Mouse (Mus musculus): ENCODE results near the gene Cd3g.
A peak's percentile ranks its signal among the peaks of the same experiment; 100 is the strongest.

Gene Cd3g

DNA sequence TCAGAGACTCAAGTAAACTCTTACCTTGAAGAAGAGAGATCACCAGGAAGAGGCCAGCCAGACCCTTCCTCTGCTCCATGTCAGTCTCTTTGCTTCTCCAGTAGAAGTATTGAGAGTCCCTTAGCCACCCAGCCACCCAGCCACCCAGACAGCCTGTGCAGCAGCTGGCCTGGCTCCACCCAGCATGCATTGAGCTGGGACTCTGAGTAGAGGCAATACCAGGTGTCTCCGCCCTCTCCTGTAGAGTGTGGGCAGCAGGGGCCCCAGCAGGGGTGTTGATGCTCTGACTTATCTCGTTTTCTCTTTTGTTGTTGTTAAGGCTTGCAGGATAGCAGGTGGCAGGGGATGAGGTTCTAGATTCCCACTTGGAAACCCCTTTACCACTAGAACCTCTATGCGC, at the start of gene Cd3g:
TSS of gene Cd3g (minus strand) at position 190 of the 400 bp plus-strand sequence.
- DNase-seq (ENCODE audit: low spot score) = no peak

DNA sequence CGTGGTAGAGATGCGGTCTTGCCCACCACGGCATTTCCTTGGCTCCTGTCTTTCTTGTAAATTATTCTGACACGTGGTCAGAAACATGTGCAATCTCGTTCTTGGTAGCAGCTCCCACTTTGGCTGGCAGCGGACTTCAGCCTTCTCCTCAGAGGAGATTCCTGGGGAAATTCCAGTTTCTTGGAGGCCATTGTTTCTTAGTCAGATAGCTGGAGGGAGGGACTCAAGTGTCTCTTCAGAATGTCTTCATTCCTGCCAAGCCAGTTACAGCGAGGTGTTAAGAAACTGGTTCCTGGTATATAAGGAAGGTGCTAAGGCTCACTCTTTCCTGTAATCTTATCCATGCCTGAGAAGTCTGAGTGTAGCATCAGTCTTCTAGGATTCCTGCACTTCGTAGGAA, 47.1 kb upstream of the Cd3g start:
- DNase-seq (ENCODE audit: low spot score) = no peak

DNA sequence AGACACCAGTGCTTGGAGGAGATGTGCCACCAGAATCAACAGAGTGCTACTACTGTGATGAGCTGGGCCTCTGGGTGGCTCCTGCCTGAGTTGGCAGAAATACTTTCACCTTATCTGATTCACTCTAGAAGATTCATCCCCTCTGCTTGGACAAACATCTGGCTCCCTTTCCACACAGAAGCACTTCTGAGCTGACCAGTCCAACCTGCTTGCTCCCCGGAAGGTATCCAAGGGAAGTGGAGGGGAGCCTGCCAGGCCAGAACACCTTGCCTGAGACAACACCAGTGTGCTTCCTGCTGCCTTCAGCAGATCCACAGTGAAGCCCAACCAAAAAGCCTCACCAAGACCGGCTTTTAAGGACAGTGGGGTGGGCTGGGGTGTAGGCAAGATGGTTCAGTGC, 44.0 kb upstream of the Cd3g start:
- DNase-seq (ENCODE audit: low spot score) = no peak

DNA sequence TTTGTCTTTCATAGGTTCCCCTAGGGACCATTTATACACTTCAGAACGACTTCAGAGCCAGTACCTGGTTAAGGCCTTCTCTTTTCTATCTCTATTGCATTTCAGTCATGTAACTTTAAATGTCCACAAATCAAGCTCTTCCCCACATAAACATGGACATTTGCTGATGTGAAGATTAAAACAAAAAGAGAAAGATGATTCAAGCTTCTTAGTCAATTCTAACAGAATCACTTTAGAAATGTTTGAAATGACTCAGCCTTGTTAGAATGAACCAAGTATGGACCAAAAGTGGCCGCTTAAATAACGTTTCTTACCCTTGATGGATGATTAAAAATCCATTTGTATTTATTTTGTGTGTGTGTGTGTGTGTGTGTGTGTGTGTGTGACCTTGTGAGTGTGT, 43.4 kb upstream of the Cd3g start:
- no peak for DNase-seq (ENCODE audit: low spot score)

DNA sequence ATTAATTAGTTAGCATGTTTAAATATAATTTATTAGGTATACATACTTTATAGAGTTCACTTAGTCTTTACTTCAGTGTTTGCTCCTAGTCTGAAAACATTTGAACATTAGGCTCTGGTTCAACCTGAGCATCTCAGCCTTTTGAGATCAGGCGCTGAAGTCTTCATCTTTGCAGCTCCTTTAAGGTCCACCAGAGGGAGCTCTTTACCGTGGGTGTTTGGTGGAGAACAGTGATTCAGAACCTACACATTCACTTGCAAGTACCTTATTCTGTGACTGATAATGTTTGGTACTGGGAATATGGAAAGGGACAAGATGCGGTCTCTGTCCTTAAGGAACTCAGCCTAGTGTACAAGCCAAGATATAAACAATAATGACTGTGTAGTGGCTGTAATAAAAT, 42.6 kb upstream of the Cd3g start:
- no peak for DNase-seq (ENCODE audit: low spot score)

DNA sequence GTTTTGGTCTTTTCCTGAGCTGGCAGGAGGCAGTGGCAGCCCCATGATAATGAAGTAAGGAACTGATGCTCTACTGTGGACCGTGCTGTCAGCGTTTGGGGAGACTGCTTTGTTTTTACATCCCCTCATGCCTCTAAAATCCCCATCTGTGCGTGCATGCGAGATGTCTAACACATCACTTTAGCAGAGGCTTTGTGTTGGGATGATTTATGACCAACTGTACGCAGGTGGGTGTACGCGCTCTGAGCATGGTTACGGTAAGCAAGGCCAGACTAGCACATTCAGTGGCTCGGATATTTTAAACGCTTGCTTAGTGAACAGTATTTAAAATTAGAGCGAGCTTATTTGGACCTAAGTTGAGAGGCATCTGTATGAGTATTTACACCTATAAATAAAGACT, 37.8 kb upstream of the Cd3g start:
- no peak for DNase-seq (ENCODE audit: low spot score)

DNA sequence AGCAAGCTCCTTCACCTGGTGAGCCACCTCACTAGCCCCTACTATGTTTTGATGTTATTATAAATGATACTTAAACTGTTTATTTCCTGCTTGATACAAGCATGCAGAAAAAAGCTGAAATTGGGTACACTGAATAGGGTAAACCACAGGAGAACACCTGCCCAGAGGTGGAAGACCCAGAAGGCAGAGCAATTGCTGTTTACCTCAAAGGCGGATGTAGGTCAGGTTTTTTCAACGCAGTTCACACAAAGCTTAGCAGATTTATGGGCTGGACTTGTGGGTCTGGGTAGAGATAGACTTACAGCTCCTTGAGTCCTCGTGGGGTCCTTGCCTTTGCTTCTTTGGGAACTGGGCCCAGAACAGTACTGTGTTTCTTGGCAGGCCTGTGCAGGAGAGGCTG, 35.6 kb upstream of the Cd3g start:
- DNase-seq (ENCODE audit: low spot score) = no peak

DNA sequence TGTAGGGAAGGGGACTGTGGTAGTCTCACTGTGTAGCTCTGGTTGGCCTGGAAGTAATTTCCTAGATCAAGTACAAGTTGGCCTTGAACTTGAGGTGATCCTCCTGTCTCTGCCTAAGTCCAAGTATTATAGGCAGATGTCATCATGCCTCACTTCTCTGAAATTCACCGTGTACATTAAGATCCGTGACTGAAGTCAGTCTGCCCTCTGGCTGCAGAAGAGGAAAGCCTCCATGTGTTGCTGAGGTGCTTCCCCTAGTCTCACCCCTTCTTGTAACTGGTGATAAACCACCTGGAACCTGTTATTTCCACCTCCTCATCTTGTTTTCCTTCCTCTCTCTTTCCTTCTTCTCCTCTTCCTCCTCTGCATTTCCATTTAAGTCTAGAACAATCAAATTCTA, 34.6 kb upstream of the Cd3g start:
- DNase-seq (ENCODE audit: low spot score) = no peak

DNA sequence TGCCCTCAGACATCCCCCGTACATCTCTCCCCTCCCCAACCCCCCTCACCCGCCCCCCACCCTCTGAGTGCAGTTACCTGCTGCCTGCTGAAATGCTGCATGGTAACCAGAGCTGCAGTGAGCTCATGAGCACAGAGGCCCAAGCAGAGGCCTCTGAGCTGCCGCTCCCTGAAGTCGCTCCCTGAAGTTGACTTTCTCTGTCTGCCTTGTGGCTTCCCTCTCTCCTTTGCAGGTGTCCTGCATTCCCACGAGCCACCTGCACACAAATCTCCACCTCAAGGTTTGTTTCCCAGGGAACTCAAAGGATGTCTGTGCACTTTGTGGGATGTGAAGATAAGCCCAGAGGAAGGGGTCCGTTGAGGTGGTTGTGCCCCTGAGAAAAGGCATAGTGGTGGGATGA, 31.1 kb upstream of the Cd3g start:
- no peak for DNase-seq (ENCODE audit: low spot score)

DNA sequence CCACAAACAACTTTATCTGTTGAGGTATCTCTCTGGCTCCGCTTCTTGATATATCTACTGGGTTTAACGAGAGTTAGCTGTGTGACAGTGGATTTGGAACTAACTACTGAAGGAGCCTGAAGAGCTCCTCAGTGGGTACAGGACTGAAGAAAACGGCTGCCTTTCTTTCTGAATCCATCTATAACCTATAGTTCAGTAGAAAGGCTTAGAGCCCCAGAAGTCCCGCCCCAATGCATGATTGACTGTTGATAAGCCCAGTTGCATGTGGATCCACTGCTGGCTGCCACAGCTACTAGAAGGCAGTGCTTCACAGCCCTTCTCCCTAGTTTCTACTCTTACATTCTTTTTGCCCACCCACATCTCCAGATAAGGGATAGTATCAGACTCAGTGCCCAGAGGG, 30.2 kb upstream of the Cd3g start:
- no peak for DNase-seq (ENCODE audit: low spot score)

DNA sequence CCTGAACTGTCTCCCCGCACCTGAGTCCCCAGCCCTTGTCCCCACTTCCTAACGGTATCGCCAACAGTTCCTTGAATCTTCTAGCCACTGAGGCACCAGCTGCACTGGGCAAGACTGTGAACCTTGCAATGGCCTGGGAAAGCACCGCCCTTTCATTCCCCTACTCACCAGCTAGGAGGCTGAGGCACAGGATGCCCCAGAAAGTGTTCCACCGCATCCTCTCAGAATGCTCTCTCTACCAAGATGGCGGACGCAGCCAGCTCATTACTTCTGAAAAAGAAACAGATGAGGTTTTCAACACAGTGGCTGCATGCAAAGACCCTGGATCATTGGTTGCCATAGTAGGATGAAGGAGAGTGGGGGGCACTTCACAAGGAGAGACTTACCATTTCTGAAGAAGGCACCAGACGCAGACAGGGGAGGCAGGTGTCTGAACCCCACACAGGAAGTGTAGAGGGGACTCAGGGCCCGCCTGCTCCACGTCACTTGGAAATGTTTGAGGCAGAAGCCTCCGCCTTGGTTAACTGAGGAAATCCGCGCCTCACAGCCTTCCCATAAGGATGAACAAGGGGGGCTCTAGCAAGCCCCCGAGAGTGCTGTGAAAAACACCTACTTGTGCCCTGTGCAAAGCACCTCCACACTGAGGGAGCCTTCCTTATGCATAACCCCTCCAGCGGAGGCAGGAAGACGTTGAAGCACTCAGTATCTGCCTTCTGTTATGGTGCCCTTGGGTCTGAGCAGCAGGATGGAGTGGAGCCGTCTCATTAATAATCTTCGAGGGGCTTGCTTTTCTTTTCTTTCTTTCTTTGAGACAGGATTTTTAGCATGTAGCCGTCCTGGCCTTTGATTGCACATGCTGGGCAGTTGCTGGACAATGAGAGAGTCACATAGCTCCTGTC, 29.2 kb upstream of the Cd3g start, which contains the start of gene Cd3e:
TSS of gene Cd3e (minus strand) at position 448 of the 899 bp plus-strand sequence.
- no peak for DNase-seq (ENCODE audit: low spot score)

DNA sequence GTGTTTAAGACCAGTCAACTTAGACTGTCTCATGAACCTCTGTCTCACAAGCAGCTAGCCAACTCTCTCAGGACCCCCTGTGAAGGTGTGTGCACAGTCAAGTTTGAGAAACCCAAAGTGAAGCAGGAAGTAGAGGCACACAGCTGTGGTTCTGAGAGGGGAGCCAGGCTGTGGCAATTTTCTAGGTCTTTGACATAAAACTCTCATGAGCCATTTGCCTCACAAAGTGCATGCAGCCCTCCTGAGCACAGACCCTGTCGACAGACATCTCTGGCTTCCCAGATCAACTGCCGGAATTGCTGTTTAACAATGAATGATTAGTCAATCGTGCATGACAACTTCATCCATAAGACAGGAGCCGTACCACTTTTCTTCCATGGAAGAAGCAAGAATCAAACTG, 28.1 kb upstream of the Cd3g start:
- no peak for DNase-seq (ENCODE audit: low spot score)

DNA sequence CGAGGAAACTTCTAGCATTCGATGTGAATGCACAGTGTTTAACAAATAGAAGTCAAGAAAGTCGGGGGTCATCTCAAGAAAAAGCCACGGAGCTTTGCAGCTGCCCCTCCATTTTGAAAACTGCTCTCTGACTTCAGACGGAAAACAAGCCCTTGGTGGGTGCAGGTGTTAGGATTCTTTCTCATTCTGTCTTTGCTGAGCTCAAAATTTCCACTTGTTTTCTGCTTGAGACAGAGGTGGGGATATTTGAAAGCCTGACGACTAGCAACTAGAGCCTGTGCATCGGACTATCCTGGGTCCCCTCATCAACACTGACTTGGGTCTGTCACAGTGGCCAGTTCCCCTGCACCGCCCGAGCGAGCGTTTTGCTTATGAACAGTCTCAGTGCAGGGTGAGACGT, 27.2 kb upstream of the Cd3g start:
- no peak for DNase-seq (ENCODE audit: low spot score)

DNA sequence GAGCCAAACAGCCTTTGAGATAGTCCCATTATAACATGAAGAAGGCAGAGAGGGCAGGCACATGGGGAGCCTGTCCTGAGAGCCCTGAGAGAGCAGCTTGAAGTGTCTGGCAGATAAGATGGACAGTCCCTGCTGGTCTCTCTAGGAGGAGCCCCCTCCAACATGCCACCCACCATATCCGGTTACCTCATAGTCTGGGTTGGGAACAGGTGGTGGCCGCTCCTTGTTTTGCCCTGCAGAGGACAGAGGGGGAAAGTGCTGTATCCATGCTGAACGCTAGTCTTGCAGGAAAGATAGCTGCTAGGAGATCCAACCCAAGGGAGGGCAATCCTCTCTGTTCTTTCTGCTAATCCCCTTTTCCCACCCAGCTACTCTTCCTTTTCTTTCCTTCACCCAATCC, 20.0 kb upstream of the Cd3g start:
- no peak for DNase-seq (ENCODE audit: low spot score)

DNA sequence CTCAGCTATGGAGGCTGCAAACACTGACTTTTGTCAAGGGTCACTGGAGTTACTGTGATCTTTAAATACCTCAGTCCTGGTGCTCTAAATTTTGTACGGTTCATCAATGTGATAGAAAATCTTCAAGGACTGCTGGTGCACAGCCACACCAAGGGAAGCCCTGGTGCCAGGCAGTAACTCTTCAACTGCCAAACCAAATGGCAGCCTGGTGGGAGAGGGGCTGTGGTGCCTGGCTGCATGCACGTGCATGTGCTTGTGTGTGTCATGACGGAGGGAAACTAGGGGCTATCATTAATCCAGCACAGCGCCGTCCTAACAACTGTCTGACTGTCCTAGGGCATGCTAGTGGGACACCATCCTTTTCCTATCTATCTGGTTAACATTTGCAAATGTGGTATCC, 19.5 kb upstream of the Cd3g start:
- no peak for DNase-seq (ENCODE audit: low spot score)

DNA sequence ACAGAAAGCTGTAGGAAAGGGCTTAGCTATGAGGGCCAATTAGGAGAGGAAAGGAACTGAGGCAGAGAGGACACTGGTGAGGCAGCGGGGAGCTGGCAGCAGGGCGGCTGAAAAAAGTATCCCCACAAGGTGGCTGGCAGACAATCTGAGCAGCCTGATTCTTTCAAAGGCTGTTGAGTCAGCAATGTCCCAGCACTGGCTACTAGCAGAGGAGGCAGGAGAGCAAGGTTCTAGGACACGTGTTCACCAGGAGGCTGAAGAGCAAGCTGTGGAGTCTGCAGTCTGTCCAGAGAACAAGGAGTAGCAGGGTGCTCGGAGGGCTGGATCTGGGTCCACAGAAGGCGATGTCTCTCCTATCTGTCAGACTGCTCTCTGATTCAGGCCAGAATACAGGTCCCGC, 18.9 kb upstream of the Cd3g start:
- DNase-seq (ENCODE audit: low spot score) = no peak

DNA sequence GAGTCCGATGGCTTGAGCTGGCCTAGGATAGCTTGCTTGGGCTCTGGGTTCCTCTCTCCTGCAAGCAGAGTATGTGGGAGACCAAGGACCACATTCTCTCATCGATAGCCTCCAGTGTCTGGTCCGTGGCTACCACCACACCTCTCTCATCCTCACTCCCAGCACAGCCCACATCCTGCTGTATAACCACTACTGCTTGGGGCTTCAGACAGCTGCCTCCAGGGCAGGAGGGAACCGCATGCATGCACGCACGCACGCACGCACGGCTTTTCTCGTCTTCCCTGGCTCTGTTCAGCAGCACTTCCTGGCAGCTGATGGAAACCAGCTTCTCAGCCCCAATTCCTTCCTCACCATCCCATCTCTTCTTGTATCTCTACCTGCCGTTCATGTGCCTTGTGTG, 17.9 kb upstream of the Cd3g start:
- DNase-seq (ENCODE audit: low spot score) = no peak

DNA sequence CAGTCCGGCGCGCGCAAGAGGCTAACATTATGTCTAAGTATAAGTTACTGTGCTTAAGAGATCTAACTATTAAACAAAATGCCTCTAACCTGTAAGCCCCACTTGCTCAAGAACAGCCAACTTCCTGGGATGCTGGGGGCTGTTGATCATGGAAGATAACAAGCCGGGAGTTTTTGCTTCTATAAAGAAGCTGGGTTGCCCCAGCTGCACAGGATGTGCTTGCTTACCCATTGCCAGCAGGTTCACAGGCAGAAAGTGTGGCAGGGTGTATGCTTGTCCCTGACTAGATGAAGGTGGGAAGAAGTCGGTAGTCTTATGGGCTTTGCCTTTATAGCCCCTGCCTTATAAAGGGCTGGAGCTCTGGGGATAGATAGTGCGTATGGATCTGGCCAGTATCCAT, 16.4 kb upstream of the Cd3g start:
- no peak for DNase-seq (ENCODE audit: low spot score)

DNA sequence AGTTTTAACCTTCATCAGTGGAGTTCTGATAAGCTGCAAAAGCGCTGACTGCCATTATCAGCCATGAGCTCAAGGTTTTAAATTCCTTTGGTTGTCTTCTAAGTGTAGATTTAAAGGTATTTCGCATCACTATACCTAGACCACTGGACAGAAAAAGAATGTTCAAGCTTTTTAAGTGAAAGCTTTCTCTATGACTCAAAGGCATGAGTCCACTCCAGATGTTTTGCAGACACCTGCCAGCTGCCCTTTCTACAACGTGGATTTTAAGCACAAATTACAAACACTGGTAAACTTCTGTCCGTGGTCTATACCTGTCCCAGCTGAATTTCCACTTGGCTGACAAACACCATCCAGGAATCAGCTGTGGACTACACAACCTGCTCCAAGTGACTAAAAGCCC, 14.7 kb upstream of the Cd3g start:
- no peak for DNase-seq (ENCODE audit: low spot score)

DNA sequence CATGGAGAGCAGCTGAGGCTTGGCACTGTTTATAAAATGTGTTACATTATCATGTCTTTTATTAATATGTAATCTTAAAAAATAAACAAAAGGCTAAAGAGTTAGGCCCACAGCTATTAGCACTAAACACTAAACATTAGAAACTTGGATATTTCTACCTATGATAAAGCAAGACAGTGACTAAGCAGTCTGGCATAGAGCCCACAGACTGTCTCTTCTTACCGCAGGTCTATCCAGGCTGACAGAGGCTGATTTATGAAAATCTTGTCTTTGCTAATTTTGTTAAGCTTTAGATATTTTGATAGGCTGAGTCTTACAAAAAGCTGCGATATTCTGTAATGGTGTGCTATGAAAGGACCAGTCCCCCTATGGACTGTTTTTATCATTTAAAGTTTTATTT, 13.0 kb upstream of the Cd3g start:
- DNase-seq (ENCODE audit: low spot score) = no peak

DNA sequence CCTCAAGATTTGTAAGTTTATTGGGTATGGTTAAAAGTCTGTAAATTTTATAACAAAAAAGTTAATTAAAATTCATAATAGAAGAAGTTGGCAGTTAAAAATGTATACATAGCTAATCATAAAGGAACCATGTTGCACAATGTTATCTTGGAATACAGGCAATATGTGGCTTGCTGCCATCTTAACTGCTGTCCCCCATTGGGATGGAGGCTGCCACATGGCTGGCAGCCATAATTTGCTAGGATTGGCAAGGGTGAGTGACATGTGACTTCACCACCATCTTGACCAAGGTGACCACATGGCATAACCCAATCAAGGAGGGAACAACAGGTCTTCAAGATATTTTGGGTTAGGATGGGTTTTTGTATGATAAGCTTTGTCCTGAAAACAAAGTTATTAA, 12.0 kb upstream of the Cd3g start:
- DNase-seq (ENCODE audit: low spot score) = no peak

DNA sequence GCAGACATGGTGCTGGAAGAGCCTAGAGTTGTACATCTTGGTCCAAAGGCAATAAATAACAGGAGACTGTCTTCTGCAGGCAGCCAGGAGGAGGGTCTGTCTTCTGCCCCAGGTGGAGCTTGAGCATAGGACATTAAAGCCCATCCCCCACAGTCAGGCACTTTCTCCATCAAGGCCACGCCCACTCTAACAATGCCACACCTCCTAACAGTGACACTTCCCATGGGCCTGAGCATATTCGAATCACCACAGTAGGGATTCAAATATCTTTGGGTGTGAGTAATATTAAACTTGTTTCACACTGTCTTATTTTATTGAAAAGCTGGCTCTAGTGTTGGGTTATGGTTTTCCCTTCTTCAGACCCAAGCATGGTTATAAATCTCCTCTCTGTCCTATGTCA, 11.6 kb upstream of the Cd3g start:
- DNase-seq (ENCODE audit: low spot score) = no peak

DNA sequence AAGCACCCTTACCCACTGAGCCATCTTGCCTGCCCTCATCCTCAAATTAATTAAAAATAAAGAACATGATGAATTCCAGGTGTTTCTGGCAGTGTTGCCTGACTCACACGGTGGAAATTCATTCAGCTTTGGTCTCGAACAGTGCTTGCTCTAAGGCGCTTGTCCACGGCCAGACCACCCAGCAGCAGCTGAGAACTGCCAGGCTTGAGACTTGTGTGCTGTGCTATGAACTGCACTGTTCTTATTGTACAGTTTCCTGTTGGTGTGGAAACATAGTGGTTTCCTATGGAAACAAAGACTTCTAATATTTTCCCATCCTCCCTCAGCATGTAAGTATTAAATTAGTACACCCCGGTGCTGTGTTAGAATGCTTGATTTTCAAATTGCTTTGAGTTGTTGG, 6.7 kb upstream of the Cd3g start:
- no peak for DNase-seq (ENCODE audit: low spot score)

DNA sequence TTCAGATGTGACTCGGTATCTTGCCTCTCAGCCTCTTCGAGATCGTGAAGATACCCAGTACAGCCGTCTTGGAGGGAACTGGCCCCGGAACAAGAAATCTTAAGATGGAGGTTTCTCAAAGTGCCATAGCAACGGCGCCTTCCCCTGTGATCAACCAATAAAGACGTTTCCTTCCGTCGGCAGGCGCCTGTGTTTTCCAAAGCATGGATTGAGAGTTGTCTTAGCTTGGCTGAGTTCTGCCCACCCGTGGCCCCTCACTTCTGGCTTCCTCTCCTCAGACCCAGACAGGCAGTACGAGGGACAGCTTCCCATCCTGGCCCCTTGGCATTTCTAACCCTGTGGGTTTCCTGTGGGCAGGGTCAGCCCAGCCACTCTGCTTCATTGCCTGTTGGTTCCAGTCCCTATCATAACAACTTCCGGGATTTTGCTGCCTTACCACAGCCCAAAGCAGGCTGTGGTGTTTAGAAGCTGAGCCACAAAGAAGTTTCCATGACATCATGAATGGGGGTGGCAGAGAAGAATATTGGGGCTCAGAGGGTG, 6.1 kb upstream of the Cd3g start:
- DNase-seq (ENCODE audit: low spot score) = peak; percentile 65

Measured in spleen, adult 12 weeks (tissue).